Mouse (Mus musculus) forebrain, postnatal 0 days (tissue): ENCODE measurements around the gene Gm28635. TPM values are rescaled to one million over a fixed set of nuclear protein-coding genes. Genes with fewer than 3 reads are reported as not detected.

Experiments used
- ATAC-seq: fragments of 200-750 bp; cut with Nextera tagmentation; 2 replicates; pipeline ENCODE4 v1.8.0; 2017; ENCODE audit warnings: mild to moderate bottlenecking, moderate library complexity
- DNase-seq: peaks from one replicate; pipeline ENCODE4 v3.0.0-alpha.2; 2015
- H3K27ac ChIP-seq: fragments of 300-500 bp; sonication (generic); 2 replicates; pipeline ENCODE4 v1.5.1; 2014; ENCODE audit warnings: low read depth, mild to moderate bottlenecking, antibody characterized with exemption, low read length, moderate library complexity, mixed read lengths
- H3K27me3 ChIP-seq: fragments of 300-500 bp; sonication (generic); 2 replicates; pipeline ENCODE4 v1.6.1; 2014; ENCODE audit warnings: mild to moderate bottlenecking, low read length, mixed read lengths; ENCODE audit not compliant: insufficient read depth
- H3K36me3 ChIP-seq: fragments of 300-500 bp; sonication (generic); 2 replicates; pipeline ENCODE4 v1.6.1; 2014; ENCODE audit warnings: mild to moderate bottlenecking, moderate library complexity; ENCODE audit not compliant: insufficient read depth
- H3K4me1 ChIP-seq: fragments of 300-500 bp; sonication (generic); 2 replicates; pipeline ENCODE4 v1.6.1; 2014; ENCODE audit warnings: antibody characterized with exemption; ENCODE audit not compliant: insufficient read depth
- H3K4me2 ChIP-seq: fragments of 300-500 bp; sonication (generic); 2 replicates; pipeline ENCODE4 v1.6.1; 2014; ENCODE audit warnings: low read depth, mild to moderate bottlenecking, moderate library complexity
- H3K4me3 ChIP-seq: fragments of 300-500 bp; sonication (generic); 2 replicates; pipeline ENCODE4 v1.5.1; 2014; ENCODE audit warnings: low read depth, low read length, mixed read lengths
- H3K9ac ChIP-seq: fragments of 300-500 bp; sonication (generic); 2 replicates; pipeline ENCODE4 v1.6.1; 2014; ENCODE audit warnings: mild to moderate bottlenecking
- H3K9me3 ChIP-seq: fragments of 300-500 bp; sonication (generic); 2 replicates; pipeline ENCODE4 v1.6.1; 2016; ENCODE audit warnings: low read length
- CTCF ChIP-seq: sonication (generic); IDR thresholded peaks from 2 replicates; pipeline ENCODE4 v1.5.1; 2016; ENCODE audit warnings: antibody characterized with exemption, control low read depth, low read depth
- WGBS: fragments of 180-500 bp; shearing (Covaris S2); extraction: QIAGEN DNeasy Blood & Tissue Kit; methylation state at CpG from one replicate; pipeline ENCODE4 v1.1.7; 2014; 5-methylcytosine and 5-hydroxymethylcytosine counted together
- polyA plus RNA-seq: library from polyadenylated mRNA; unstranded; fragments of >200 nt; fragmentation: Nextera tagmentation; extraction: Ambion mirVana; gene quantifications from 2 replicates; pipeline ENCODE4 v1.2.1, GENCODE M21; 2015
- total RNA-seq: library from RNA; depleted of rRNA; stranded (reverse); fragments of >200 nt; gene quantifications from 2 replicates; pipeline ENCODE4 v1.2.3, GENCODE M21; 2014; rRNA removed

Gm28635 gene
- not detected in 2 replicates for total RNA-seq
- polyA plus RNA-seq, result not detected in 2 replicates

GRCm38 (mm10) chr2:84677968-84678880, at the start of gene Gm28635, which contains the start of gene Med19:
TSS of gene Gm28635 (minus strand) at chr2:84678041.
TSS of gene Med19 (plus strand) at chr2:84678402.
- DNase-seq, result peak; percentile 98
- Histone ChIP-seq H3K9me3 (no peaks in the 10 kb centered on the region), H3K27ac (peak within 1 kb of the TSS; percentile 80), H3K9ac (peak within 1 kb of the TSS; percentile 77), H3K27me3 (no peaks in the 10 kb centered on the region), H3K4me3 (peak within 1 kb of the TSS; percentile 99), H3K4me2 (peak within 1 kb of the TSS; percentile 84), H3K4me1 (0 out of 2 replicates have a peak, but pooled peaks cover 14% of the 10 kb centered on the region), H3K36me3 (peaks cover 30% of the 10 kb centered on the region)
- no peak for TF ChIP-seq CTCF
- WGBS, result 1% methylated on average over 44 of the region's 44 CpGs
- ATAC-seq, result peak; percentile 99

GRCm38 (mm10) chr2:84727172-84727858, 49.5 kb upstream of the Gm28635 start, which contains the start of gene Clp1:
TSS of gene Clp1 (minus strand) at chr2:84727350.
- Histone ChIP-seq H3K4me3 (peak within 1 kb of the TSS; percentile 51), H3K27me3 (no peaks in the 10 kb centered on the region), H3K4me2 (peak within 1 kb of the TSS; percentile 87), H3K9ac (peak within 1 kb of the TSS; percentile 66), H3K9me3 (no peaks in the 10 kb centered on the region), H3K36me3 (peaks cover 10% of the 10 kb centered on the region), H3K4me1 (peaks cover 9% of the 10 kb centered on the region; the same call in 1 of the 2 replicates), H3K27ac (peak within 1 kb of the TSS; percentile 75)
- ATAC-seq (peak; percentile 98), DNase-seq (peak; percentile 96)
- WGBS, result 1% methylated on average over 39 of the region's 39 CpGs
- peak; percentile 27 for TF ChIP-seq CTCF

GRCm38 (mm10) chr2:84726716-84727115, 48.9 kb upstream of the Gm28635 start:
- Histone ChIP-seq H3K4me1 (peaks cover 9% of the 10 kb centered on the region; the same call in 1 of the 2 replicates), H3K36me3 (peaks cover 12% of the 10 kb centered on the region), H3K9ac (peak overlapping the region; percentile 66), H3K27me3 (no peaks in the 10 kb centered on the region), H3K27ac (no peak overlapping the region), H3K4me3 (peak overlapping the region; percentile 51), H3K9me3 (no peaks in the 10 kb centered on the region), H3K4me2 (peak overlapping the region; percentile 87)
- no peak for ATAC-seq
- no peak for TF ChIP-seq CTCF
- DNase-seq, result no peak
- 3% methylated on average over 9 of the region's 9 CpGs for WGBS

GRCm38 (mm10) chr2:84725770-84726169, 47.9 kb upstream of the Gm28635 start:
- WGBS, result 95% methylated on average over 10 of the region's 10 CpGs
- DNase-seq (no peak), ATAC-seq (no peak)
- H3K27ac ChIP-seq, result no peak overlapping the region
- no peak for TF ChIP-seq CTCF
- no peak overlapping the region for H3K4me3 ChIP-seq
- H3K27me3 ChIP-seq, result no peaks in the 10 kb centered on the region
- H3K4me2 ChIP-seq, result no peak overlapping the region
- peaks cover 9% of the 10 kb centered on the region; the same call in 1 of the 2 replicates for H3K4me1 ChIP-seq
- no peak overlapping the region for H3K9ac ChIP-seq
- H3K36me3 ChIP-seq, result peaks cover 19% of the 10 kb centered on the region
- no peaks in the 10 kb centered on the region for H3K9me3 ChIP-seq

GRCm38 (mm10) chr2:84723856-84724255, 46.0 kb upstream of the Gm28635 start:
- no peak overlapping the region for H3K27ac ChIP-seq
- no peak for TF ChIP-seq CTCF

GRCm38 (mm10) chr2:84721182-84721581, 43.3 kb upstream of the Gm28635 start:
- no peak for ATAC-seq
- Histone ChIP-seq H3K9ac (no peak overlapping the region), H3K27me3 (no peaks in the 10 kb centered on the region), H3K4me3 (no peak overlapping the region), H3K9me3 (no peaks in the 10 kb centered on the region), H3K4me1 (0 out of 2 replicates have a peak, but pooled peaks cover 4% of the 10 kb centered on the region), H3K27ac (no peak overlapping the region), H3K4me2 (no peak overlapping the region), H3K36me3 (peaks cover 19% of the 10 kb centered on the region)
- no peak for TF ChIP-seq CTCF
- DNase-seq, result no peak
- 93% methylated on average over 3 of the region's 3 CpGs for WGBS

More at GRCm38 (mm10) chr2:84723856-84724255, 46.0 kb upstream of the Gm28635 start:
- no peaks in the 10 kb centered on the region for H3K27me3 ChIP-seq
- H3K4me1 ChIP-seq, result peaks cover 9% of the 10 kb centered on the region; the same call in 1 of the 2 replicates
- H3K4me2 ChIP-seq, result no peak overlapping the region
- no peak overlapping the region for H3K4me3 ChIP-seq
- H3K9me3 ChIP-seq, result no peaks in the 10 kb centered on the region
- WGBS, result 95% methylated on average over 14 of the region's 14 CpGs
- no peak for DNase-seq
- H3K9ac ChIP-seq, result no peak overlapping the region
- peaks cover 19% of the 10 kb centered on the region for H3K36me3 ChIP-seq
- no peak for ATAC-seq
